Mouse (Mus musculus) induced T-regulatory cell, adult 2 months (primary cell): ENCODE results near the gene Rpl3l.

ENCODE experiments used
- DNase-seq: peaks from one replicate; pipeline ENCODE4 v3.0.0-alpha.2; 2012; ENCODE audit warnings: low read depth

Rpl3l gene

DNA sequence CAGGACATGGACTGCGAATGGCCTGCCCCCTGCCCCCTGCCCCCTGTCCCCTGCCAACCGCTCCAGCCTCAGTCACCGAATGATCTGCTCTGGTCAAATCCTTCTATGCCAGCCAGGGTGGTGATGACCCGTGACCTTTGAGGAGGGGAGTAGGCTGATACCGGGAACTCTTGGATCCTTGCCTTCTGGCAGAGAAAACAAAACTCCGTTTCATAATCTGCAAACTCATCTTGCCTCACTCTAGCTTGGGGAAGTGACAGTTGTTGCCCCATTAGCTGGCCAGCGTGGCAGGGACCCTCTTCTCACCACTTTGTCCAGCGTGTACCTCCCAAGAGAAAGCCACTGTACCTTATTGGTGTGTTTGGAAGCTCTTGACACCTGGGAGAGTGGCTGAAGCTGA lies 14.7 kb downstream of the Rpl3l start:
- DNase-seq, result no peak

DNA sequence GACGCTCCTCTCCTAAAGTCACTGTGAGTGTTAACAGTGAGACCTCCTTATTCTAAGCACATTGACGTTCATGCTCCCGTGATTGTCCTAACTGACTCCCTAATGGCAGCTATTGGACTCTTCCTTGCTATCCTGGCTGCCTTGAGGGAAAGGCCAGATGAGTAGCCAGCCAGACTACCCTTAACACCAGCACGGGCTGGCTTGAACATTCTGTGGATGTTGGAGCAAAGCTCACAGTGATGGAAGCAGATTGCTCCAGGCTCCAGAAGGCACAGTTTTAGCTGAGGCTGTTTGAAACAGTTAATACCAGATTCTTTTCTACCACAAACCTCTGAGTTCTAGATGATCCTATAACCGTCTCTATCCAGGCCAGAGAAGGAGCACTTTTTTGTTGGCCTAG lies 16.3 kb downstream of the Rpl3l start:
- DNase-seq, result no peak

DNA sequence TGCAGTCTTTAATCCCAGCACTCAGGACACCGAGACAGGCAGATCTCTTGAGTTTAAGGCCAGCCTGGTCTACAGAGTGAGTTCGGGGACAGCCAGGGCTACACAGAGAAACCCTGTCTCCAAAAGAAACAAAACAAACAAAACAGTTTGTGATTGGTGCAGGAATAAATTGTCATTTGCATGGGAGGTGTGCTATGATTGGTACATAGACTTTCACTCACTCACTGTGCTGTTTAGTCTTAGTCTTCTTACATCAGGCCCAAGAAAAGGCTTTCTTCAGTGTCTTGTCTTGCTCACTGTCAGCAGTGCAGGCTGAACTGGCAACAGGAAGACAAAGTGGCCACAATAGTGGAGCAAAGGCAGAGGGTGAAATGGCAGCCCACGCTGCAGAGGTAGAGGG lies 16.8 kb downstream of the Rpl3l start:
- no peak for DNase-seq

DNA sequence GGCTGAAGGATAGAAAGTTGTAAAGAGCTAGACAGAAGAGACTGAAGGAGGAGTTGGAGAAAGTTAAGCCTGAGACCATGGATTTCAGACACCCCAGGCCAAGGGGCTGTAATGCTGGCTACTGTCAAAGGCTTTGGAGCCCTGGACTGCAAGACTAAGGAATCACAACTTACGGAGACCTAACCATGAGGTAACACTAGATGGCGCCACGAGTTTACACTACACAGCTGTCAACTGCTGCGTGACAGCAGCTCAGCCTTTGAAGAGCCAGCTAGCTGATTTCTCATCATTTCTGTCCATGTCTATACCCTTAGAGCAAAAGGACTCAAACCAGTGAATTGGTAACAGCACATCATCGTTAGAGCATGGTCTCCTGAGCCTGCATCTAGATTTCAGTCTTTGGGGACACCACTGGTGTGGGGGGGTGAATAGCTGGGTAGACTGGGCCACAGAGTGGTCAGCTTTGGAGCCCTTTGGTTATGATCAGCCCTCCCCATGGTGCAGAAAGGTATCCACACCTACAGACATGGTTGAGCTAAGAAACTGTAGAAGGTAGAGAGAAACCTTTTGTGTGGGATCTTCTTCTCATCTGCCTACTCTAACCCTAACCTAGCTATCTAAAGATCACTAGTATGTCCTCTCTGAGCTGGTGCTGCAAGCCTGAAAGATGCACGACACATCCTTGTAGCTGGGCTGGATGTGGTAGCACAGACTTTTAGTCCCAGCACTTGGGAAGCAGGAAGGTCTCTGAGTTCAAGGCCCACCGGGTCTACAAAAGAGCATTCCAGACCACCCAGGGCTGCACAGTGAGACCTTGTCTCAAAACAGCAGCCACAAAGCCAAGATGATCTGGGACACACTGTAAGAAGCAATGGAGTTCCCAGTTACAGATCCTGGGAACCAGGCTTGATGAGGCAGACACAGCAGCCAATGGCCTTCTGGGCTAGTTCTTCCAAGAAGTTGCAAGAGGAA lies 18.2 kb downstream of the Rpl3l start:
- DNase-seq, result peak; percentile 91

DNA sequence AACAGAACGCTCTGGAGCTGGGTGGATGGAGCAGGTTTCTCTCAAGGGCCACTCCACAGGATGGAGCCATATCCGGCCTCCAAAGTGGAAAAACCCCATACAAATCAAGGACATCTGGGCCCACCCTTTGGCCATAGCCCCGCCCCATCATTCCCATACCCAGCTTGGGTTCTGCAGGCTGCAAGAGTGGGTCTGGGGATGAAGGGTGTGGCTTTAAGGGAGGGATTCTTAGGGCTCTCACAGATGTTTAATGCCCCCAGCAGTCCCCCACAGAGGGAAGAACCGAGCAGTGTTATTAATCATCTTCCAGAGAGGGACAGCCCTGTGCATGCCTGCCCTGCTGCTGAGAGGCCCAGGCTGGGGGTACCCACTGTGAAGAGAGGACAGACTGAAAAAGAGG lies 19.4 kb downstream of the Rpl3l start:
- no peak for DNase-seq

DNA sequence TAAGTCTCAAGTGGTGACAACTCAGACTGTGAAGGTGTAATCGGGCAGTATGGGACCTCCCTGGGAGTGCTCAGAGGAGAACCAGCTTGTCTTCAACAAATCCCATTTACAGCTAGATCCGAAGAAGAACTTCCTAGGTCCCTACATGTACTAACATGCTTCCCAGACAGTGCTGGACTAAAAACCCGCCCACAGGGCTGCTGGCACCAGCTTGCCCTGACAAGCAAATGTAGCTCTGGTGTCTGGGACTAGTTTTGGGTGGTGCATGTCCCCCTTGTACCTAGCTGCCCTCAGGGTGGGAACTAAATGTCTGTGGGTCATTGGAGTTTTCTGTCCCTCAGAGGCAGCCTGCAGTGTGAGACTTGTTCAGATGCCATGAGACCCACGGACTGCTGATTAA lies 23.9 kb downstream of the Rpl3l start:
- no peak for DNase-seq

DNA sequence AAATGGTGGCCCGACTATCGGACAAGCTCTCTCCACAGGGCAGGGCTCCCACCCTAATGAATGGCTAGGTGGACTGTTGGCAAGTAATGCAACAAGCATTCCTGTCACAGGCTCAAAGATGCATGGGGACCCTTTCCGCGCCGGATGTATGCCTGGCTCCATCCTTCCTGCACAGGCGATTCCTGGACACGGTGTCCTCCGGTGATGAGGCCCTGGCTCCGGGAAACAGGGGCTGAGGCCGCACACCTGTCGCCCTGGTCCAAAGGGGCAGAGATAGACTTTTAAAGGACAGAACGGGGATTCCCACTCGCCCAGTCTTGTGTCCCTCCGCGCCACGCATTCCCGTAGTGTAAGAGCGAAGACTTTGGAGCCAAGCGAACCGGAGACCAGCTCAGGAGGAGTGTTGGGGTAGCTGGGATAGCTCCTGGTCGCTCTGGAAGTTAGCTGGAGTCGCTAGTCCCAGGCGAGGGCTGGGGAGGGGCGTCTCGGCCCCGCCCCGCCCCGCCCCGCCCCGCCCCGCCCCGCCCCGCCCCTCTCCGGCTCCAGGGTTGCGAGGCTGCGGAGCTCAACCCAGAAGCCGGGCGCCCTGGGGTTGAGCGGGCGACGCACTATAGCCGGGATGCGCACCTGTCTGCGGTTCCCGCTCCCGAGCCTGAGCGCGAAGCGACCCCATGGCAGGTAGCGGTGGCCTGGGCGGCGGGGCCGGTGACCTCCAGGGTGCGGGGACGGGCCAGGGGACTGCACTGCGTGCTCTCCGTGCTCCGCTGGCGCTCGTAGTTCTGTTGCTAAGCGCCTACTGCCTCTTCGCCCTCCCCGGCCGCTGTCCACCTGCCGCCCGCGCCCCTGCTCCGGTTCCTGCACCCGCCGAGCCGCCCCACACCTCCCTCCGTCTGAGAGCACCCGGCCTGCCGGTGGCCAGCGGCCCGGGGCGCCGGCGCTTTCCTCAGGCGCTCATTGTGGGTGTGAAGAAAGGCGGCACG lies 25.1 kb downstream of the Rpl3l start, which contains the start of gene Hs3st6:
Gene Hs3st6 (plus strand): TSS at position 574 of the 980 bp plus-strand sequence.
- peak; percentile 57 for DNase-seq

DNA sequence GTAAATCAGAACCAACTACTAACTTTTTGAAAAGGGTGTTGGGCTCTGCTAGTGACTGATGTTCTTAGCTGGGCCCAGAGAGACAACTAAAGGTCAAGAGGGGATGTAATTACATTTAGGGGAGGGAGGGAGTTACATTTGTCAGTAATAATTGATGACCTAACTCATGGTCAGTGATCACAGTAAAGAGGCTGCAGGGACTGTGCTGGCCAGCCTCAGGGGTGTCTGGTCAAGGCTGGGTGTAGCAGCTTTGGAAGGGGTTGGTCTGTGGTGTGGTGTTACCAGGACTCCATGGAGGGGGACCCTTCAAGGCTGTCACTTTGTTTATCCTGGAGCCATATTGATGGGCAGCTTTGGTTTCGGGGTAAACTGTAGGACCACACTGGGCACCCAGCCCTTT lies 29.8 kb downstream of the Rpl3l start:
- DNase-seq, result no peak

DNA sequence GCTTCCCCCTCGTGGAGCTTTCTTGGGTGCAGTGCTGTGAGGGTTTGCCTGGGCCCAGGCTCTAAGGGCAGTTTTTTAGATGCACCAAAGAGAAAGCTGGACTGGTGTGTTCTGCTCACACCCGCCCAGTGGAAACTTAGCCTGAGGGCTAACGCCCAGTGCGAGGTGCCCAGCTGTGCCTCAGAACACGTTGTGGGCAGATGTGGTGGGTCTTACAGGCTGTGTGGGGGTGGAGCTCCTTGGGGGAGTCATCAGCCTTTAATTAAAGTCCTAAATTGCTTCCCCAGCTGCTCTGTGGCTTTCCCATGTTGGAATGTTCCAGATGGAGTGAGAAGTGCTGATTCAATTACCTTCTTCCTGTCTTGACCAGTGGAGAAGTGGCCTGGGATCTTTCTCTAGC lies 33.5 kb downstream of the Rpl3l start:
- no peak for DNase-seq

DNA sequence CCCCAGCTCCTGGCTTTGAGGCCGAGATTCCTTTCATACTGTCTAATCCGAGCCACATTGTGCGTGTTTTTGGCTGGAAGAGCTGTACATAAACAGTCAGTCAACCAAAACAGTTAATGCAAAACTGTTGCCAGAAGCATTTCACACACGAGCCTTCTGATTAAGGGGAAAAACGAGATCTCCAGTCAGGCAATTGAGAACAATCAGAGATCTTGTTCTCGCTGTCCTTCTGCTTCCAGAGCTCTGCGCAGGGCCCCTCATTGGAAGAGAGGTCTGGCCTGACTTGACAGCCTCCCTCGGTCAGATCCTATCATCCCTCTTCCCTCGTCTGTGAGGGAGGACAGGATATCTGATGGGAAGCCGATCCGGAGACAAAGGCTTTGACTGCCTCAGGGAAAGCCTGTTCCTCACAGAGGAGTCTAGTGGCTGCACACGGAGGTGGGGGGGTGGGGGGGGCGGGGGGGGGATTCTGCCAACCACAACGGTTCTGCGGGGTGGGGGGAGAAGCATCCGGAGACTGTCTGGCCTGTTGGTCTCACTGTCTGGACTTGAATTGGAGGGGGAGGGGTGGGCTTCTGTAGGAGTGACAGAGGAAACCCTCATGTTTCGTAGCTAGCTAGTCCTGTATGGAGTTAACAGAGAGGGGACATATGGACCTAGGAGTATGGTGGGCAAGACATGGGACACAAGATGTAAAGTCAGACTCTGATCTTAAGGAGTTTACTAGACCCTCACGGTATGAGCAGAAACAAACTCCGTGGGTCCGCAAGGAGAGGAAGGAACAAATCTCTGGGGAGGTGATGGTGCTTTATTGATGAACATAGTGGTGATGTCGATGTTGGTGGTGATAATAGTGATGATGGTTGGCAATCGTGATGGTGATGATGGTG lies 37.6 kb downstream of the Rpl3l start:
- no peak for DNase-seq

DNA sequence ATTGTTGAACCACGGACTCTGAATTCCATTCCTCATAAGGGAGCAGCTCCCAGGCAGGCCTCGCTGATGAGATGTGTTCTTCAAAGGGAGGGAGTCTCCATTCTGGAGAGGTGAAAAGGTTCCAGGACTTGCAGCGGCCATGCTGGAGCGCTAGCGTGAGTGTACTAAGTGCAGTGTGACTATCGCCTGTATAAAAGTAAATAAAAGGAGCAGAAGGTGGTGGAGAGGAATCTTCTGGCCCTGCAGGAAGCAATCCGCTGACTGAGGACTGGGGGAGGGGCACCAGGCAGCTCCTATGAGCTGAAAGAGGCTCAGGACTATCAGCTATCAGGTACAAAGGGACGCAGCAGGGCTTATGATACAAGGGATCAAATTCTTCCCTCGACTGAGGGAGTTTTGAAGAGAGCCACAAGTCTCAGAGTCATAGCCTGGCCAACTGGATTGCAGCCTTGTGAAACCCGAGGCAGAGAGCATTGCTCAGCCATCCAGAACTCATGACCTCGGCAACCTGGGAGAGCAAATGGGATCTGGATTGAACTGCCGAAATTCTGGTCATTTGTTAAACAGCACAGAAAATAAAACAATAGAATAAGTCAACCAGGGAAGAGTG lies 38.8 kb downstream of the Rpl3l start:
- DNase-seq, result no peak

DNA sequence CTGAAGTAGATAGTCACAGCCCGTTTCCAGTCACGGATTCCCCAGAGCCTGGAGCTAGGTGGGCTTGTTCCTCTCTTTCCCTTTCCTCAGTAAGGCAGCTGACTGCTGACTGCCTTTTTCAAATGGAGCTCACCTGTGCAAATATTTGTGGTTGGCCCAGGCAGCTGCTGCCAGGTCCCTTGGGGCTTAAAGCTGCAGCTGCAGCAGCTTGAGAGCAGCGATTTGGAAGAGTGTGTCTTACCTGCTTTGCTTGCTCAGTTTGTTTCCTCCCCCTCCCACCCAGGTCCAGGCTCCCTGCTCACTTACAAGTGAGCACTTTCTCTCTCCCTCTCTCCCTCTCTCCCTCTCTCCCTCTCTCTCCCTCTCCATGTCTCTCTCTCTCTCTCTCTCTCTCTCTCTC lies 41.5 kb downstream of the Rpl3l start:
- no peak for DNase-seq

DNA sequence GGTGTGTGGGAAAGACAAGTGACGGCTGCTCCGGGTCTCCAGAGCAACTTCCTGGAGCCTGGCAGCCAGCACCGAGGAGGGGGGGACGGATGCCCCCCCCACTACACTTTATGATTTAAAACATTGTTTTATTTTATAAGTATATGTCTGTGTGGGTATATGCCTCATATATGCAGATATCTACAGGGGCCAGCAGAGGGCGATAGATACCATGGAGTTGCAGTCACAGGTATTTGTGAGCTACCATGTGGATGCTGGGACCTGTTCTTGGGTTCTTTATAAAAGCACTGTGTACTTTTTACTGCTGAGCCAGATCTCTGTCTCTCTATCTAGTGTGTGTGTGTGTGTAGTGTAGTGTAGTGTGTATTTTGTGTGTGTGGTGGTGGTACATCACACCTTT lies 45.6 kb downstream of the Rpl3l start:
- DNase-seq, result peak; percentile 34

DNA sequence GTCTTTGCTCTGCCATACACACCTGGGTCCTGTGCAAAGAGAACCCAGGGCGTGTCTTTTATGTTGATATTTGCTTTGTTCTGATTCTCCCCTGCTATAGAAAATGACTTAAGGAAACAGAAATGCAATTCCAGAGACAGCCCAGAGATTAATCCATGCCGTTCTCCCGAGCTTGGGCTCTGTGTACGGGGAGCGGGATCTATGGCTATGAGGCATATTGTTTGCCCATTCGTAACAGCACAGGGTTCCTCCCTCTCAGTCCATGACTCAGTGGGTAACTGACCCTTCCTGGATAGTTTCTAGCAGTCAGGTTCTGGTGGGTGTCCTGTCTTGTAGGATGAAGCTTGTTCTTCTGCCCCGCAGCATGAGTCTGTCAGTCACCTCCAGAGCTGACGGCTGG lies 47.6 kb downstream of the Rpl3l start:
- DNase-seq, result no peak

DNA sequence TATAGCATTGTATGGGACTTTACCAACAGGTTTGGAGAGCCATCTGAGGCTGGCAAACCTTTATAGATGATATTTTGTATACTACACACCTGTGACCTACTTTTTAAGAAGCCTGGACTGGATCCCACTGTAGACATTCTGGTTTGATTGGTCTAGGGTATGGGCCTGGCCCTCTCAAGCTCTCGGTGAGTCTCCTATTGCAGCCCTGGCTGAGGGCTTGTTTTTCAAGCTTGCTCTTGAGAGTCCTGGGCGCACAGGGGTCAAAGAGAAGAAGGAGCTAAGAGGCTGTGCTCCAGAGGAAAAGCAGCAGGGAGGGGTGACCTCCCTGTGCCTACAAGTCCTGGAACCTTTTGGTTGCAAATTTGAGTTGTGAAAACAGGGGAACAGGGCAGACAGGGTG lies 49.5 kb downstream of the Rpl3l start:
- DNase-seq, result no peak

DNA sequence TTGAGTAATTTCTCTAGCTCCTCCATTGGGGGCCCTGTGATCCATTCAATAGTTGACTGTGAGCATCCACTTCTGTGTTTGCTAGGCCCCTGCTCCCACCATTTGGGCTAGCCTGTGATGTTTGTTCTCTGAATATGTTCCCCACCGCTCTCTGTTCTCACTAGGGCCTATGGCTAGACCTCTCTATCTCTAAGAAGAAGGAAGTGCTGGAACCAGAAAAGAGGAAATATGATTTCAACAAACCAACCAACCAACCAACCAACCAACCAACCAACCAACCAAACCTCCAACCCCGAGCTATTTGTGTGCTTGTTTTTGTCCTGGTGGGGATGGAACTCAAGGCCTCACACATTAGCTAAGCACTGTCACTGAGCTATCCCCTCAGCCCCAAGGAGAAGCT lies 53.2 kb downstream of the Rpl3l start:
- no peak for DNase-seq
